Mouse (Mus musculus) CH12.LX (cell line): ENCODE measurements around the gene Gm20521. TPM values are rescaled to one million over a fixed set of nuclear protein-coding genes. Genes with fewer than 3 reads are reported as not detected.
A peak's percentile ranks its signal among the peaks of the same experiment; 100 is the strongest.

Experiments used
- DNase-seq: peaks from one replicate; pipeline ENCODE4 v3.0.0-alpha.2; 2013; ENCODE audit errors: extremely low read depth
- H3K27ac ChIP-seq: 2 replicates; pipeline ENCODE4 v1.5.1; 2012; ENCODE audit warnings: low read depth, mild to moderate bottlenecking, control low read depth, moderate library complexity; ENCODE audit not compliant: insufficient read depth
- H3K27me3 ChIP-seq: replicated peaks from 2 replicates; pipeline ENCODE3; 2012; ENCODE audit warnings: inconsistent platforms
- H3K36me3 ChIP-seq, 2 experiments: replicated peaks in 1 of 2; 2 replicates each; pipeline versions ENCODE3 to v1.6.1; 2012; ENCODE audit warnings: inconsistent platforms in 1 of 2, low read length in 1 of 2, mild to moderate bottlenecking in 1 of 2, mixed read lengths in 1 of 2, moderate library complexity in 1 of 2; ENCODE audit not compliant: control insufficient read depth in 1 of 2, insufficient read depth in 1 of 2
- H3K4me1 ChIP-seq, 2 experiments: 2 replicates each; pipeline ENCODE4 v1.6.1; 2012; ENCODE audit warnings: inconsistent platforms in 1 of 2, moderate library complexity in 1 of 2; ENCODE audit not compliant: insufficient read depth in 2 of 2, control insufficient read depth in 1 of 2
- H3K4me2 ChIP-seq: 2 replicates; pipeline ENCODE4 v1.6.1; 2012; ENCODE audit warnings: low read depth, mild to moderate bottlenecking, control low read depth; ENCODE audit not compliant: poor library complexity, insufficient read depth, severe bottlenecking
- H3K4me3 ChIP-seq, 3 experiments: fragments of 150-350 bp in 1 of 3; sonication (generic) in 1 of 3; replicated peaks in 1 of 3; 2 replicates each; pipeline versions ENCODE3 to v1.5.1; 2011 to 2012; ENCODE audit warnings: low read depth in 2 of 3, low read length in 2 of 3, mild to moderate bottlenecking in 2 of 3, moderate library complexity in 2 of 3, control low read depth in 1 of 3, improper control_type of control experiment in 1 of 3, inconsistent platforms in 1 of 3, mixed read lengths in 1 of 3; ENCODE audit not compliant: poor library complexity in 1 of 3
- H3K79me2 ChIP-seq: replicated peaks from 2 replicates; pipeline ENCODE4 v1.6.1; 2012; ENCODE audit warnings: mild to moderate bottlenecking, moderate library complexity; ENCODE audit not compliant: control insufficient read depth, poor library complexity, insufficient read depth, severe bottlenecking; ENCODE audit errors: extremely low read depth
- H3K9ac ChIP-seq: 2 replicates; pipeline ENCODE4 v1.6.1; 2012; ENCODE audit warnings: low read depth, mild to moderate bottlenecking, control low read depth, moderate library complexity; ENCODE audit not compliant: insufficient read depth
- H3K9me3 ChIP-seq: replicated peaks from 2 replicates; pipeline ENCODE3; 2012; ENCODE audit warnings: low read length, inconsistent platforms, mixed read lengths
- CHD2 ChIP-seq: IDR thresholded peaks from 2 replicates; pipeline ENCODE4 v1.6.1; 2011; ENCODE audit warnings: low read length, improper control_type of control experiment
- CTCF ChIP-seq, 2 experiments: IDR thresholded peaks in 1 of 2; conservative IDR thresholded peaks in 1 of 2; 2 replicates each; pipeline ENCODE4 v1.5.1; 2011 to 2012; ENCODE audit warnings: low read depth in 2 of 2, low read length in 2 of 2, improper control_type of control experiment in 1 of 2, inconsistent platforms in 1 of 2, mild to moderate bottlenecking in 1 of 2, moderate library complexity in 1 of 2
- E2F4 ChIP-seq: IDR thresholded peaks from 2 replicates; pipeline ENCODE4 v1.6.1; 2011; ENCODE audit warnings: low read depth, low read length, improper control_type of control experiment; ENCODE audit not compliant: insufficient replicate concordance
- ELF1 ChIP-seq: IDR thresholded peaks from 2 replicates; pipeline ENCODE4 v1.6.1; 2014; ENCODE audit warnings: low read depth, mild to moderate bottlenecking, inconsistent platforms, low read length, improper control_type of control experiment
- HCFC1 ChIP-seq: IDR thresholded peaks from 2 replicates; pipeline ENCODE4 v1.6.1; 2012; ENCODE audit warnings: low read depth, mild to moderate bottlenecking, inconsistent platforms, low read length, improper control_type of control experiment
- JUN ChIP-seq: IDR thresholded peaks from 2 replicates; pipeline ENCODE4 v1.6.1; 2011; ENCODE audit warnings: low read depth, mild to moderate bottlenecking, low read length, improper control_type of control experiment, moderate library complexity; ENCODE audit not compliant: insufficient read depth
- KAT2A ChIP-seq: IDR thresholded peaks from 2 replicates; pipeline ENCODE4 v1.6.1; 2012; ENCODE audit warnings: low read length, improper control_type of control experiment, inconsistent platforms; ENCODE audit not compliant: insufficient replicate concordance
- MAZ ChIP-seq: IDR thresholded peaks from 2 replicates; pipeline ENCODE4 v1.6.1; 2012; ENCODE audit warnings: low read depth, mild to moderate bottlenecking, inconsistent platforms, low read length, improper control_type of control experiment, moderate library complexity
- MEF2A ChIP-seq: IDR thresholded peaks from 2 replicates; pipeline ENCODE4 v1.6.1; 2014; ENCODE audit warnings: low read depth, mild to moderate bottlenecking, inconsistent platforms, low read length, improper control_type of control experiment, borderline replicate concordance
- MXI1 ChIP-seq: IDR thresholded peaks from 2 replicates; pipeline ENCODE4 v1.6.1; 2011; ENCODE audit warnings: mild to moderate bottlenecking, low read depth, low read length, improper control_type of control experiment
- MYC ChIP-seq: IDR thresholded peaks from 2 replicates; pipeline ENCODE4 v1.6.1; 2011; ENCODE audit warnings: low read depth, mild to moderate bottlenecking, improper control_type of control experiment, low read length
- POLR2A ChIP-seq: IDR thresholded peaks from 2 replicates; pipeline ENCODE4 v1.6.1; 2011; ENCODE audit warnings: low read depth, mild to moderate bottlenecking, improper control_type of control experiment, low read length
- POLR2AphosphoS2 ChIP-seq: IDR thresholded peaks from 2 replicates; pipeline ENCODE4 v1.6.1; 2011; ENCODE audit warnings: low read depth, low read length, improper control_type of control experiment
- RAD21 ChIP-seq: IDR thresholded peaks from 2 replicates; pipeline ENCODE4 v1.6.1; 2011; ENCODE audit warnings: low read depth, mild to moderate bottlenecking, low read length, improper control_type of control experiment, moderate library complexity
- RCOR1 ChIP-seq: conservative IDR thresholded peaks from 2 replicates; pipeline ENCODE4 v1.6.1; 2012; ENCODE audit warnings: low read depth, mild to moderate bottlenecking, inconsistent platforms, low read length, improper control_type of control experiment
- SIN3A ChIP-seq: IDR thresholded peaks from 2 replicates; pipeline ENCODE4 v1.6.1; 2012; ENCODE audit warnings: low read length, improper control_type of control experiment, inconsistent platforms
- SMC3 ChIP-seq: IDR thresholded peaks from 2 replicates; pipeline ENCODE4 v1.6.1; 2011; ENCODE audit warnings: low read depth, low read length, improper control_type of control experiment
- UBTF ChIP-seq: IDR thresholded peaks from 2 replicates; pipeline ENCODE4 v1.6.1; 2012; ENCODE audit warnings: low read depth, mild to moderate bottlenecking, inconsistent platforms, low read length, improper control_type of control experiment, moderate library complexity
- USF1 ChIP-seq: IDR thresholded peaks from 2 replicates; pipeline ENCODE4 v1.6.1; 2014; ENCODE audit warnings: low read depth, mild to moderate bottlenecking, inconsistent platforms, low read length, improper control_type of control experiment
- USF2 ChIP-seq: conservative IDR thresholded peaks from 2 replicates; pipeline ENCODE4 v1.6.1; 2011; ENCODE audit warnings: low read depth, low read length, improper control_type of control experiment
- ZMIZ1 ChIP-seq: IDR thresholded peaks from 2 replicates; pipeline ENCODE4 v1.6.1; 2012; ENCODE audit warnings: low read depth, mild to moderate bottlenecking, inconsistent platforms, low read length, improper control_type of control experiment
- ZNF384 ChIP-seq: IDR thresholded peaks from 2 replicates; pipeline ENCODE4 v1.6.1; 2012; ENCODE audit warnings: low read depth, low read length, improper control_type of control experiment, inconsistent platforms
- dilution Hi-C: fragments of 300-500 bp; cut with MboI; formaldehyde crosslinking; loops from 2 replicates; pipeline ENCODE4 v1.14.3; 2020; ENCODE audit warnings: low sequenced_read_pairs; ENCODE audit not compliant: extremely low pct_unique_long_range_greater_than_20kb, extremely low pct_ligation_motif_present
- in situ Hi-C: fragments of 300-500 bp; cut with MboI; formaldehyde crosslinking; loops from 3 replicates; pipeline ENCODE4 v1.14.3; 2019; ENCODE audit warnings: low sequenced_read_pairs, low pct_ligation_motif_present, low pct_unique_long_range_greater_than_20kb, mixed read lengths
- polyA plus RNA-seq: library from polyadenylated mRNA; unstranded; fragments of >175 nt; gene quantifications from 2 replicates; pipeline ENCODE4 v1.2.1, GENCODE M21; 2012; ENCODE audit warnings: low read depth; ENCODE audit not compliant: insufficient read length
- total RNA-seq, 2 experiments: library from RNA; depleted of rRNA; stranded (reverse); fragments of 300-350 nt in 1 of 2; fragments of >200 nt in 1 of 2; gene quantifications; 2 replicates each; pipeline ENCODE4 v1.2.3; 2012 to 2014

The Gm20521 gene
- total and polyA plus RNA-seq, 3 experiments = not detected

DNA sequence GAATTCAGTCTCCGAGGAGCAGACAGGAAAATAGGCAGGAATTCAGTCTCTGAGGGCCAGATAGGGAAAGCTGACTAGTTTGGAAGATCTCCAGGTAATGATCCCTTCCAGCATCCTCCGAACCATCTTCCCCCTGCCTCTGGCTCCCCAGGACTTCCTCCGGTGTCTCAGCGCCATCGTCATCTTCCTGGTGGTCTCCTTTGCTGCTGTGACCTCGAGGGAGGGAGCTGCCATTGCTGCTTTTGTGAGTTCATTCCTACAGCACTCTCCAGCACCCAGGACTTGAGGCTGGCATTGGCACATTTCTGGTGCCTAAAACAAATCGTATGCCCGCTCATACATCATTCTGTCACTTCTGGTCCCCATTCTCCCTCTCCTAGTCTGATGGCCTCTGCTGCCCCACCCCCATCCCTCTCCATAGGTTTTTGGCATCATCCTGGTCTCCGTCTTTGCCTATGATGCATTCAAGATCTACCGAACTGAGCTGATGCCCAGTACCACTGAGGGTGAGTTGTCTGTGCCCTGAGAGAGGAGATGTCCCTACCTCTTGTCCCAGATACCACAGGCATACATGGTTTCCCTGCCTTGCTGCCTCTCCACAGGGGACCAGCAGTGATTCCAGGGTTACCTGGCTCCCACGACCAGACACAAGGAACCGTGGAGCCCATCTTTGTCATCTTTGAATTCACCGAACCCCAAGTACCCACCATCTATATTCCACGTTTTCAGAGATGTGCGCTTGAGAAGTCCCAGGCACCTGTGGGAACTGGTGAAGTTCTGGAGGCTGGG, 55.4 kb downstream of the Gm20521 start:
- in situ Hi-C loops = loop anchor here (5.0 kb wide), 1 partner anchor 36 kb away; no protein-coding TSS in a partner anchor
- H3K36me3 ChIP-seq = no peaks in the 10 kb centered on the region
- H3K9ac ChIP-seq = no peak overlapping the region
- no peak overlapping the region for H3K4me3 ChIP-seq
- TF ChIP-seq UBTF (no peak), ZMIZ1 (no peak), USF1 (no peak), MAZ (no peak), MEF2A (no peak), JUN (no peak), CHD2 (no peak), E2F4 (no peak), USF2 (no peak), ZNF384 (no peak), KAT2A (no peak), SIN3A (no peak), ELF1 (no peak), MYC (no peak), RCOR1 (no peak), SMC3 (no peak), MXI1 (no peak), POLR2AphosphoS2 (no peak)
- no peak overlapping the region for H3K27ac ChIP-seq
- H3K4me1 ChIP-seq = no peaks in the 10 kb centered on the region
- H3K27me3 ChIP-seq = peaks cover 70% of the 10 kb centered on the region
- DNase-seq = no peak
- H3K9me3 ChIP-seq = no peaks in the 10 kb centered on the region
- dilution Hi-C loops = no loop called here
- H3K79me2 ChIP-seq = no peaks in the 10 kb centered on the region
- no peak overlapping the region for H3K4me2 ChIP-seq

DNA sequence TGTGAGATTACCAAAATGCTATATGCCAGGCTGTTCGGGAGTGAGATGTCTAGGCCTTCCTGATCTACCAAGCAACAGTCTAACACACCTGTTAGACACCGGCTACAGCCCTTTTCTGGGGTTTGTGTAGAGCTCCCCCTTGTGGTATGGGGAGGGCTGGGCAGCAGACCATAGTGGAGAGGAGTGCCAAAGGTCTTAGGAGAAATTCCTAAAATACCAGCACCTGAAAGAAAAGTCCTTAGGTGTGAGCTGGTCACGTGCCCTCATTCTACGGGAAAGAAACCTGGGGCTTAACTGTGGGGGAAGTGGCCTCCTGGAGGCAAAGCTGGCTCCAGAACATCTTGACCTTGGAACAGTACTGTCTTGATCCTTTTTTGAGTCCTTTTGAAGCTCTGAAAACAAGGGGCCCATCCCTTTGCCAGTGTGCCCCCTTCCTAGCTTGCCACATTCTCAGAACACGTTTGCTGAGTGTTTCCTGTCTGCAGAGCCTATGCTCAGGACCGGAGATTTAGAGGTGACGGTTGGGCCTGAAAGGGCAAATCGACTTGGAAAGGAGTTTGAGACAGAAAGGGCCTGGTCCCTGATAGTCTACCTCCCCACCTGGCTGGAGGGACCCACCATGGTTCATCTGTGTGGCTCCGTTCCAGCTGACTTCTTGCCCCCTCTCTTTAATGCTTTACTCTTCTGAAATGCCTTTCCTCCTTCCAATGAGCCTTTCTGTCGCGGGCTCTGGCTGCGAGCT, 56.4 kb downstream of the Gm20521 start:
- DNase-seq = peak; percentile 60
- Histone ChIP-seq H3K79me2 (no peaks in the 10 kb centered on the region), H3K27me3 (peaks cover 69% of the 10 kb centered on the region), H3K4me1 (no peaks in the 10 kb centered on the region), H3K4me3 (no peak overlapping the region), H3K27ac (no peak overlapping the region), H3K9ac (no peak overlapping the region), H3K9me3 (no peaks in the 10 kb centered on the region), H3K36me3 (no peaks in the 10 kb centered on the region), H3K4me2 (no peak overlapping the region)
- peak; percentile 88 for TF ChIP-seq SMC3
- TF ChIP-seq HCFC1 = no peak
- peak; percentile 88 to 94 for TF ChIP-seq CTCF (conservative IDR thresholded peaks at IDR 0.05 in 1 of 2, IDR thresholded peaks at IDR 0.05 in 1 of 2; ENCODE audit: low read depth in 2 of 2, low read length in 2 of 2)
- TF ChIP-seq KAT2A = no peak
- TF ChIP-seq RAD21 = peak; percentile 80
- TF ChIP-seq POLR2A = no peak
- in situ Hi-C loops = loop anchor here (5.0 kb wide), 1 partner anchor 37 kb away; no protein-coding TSS in a partner anchor
- dilution Hi-C loops = no loop called here
